Mouse (Mus musculus): ENCODE results near the gene Dip2b.

Gene Dip2b

DNA sequence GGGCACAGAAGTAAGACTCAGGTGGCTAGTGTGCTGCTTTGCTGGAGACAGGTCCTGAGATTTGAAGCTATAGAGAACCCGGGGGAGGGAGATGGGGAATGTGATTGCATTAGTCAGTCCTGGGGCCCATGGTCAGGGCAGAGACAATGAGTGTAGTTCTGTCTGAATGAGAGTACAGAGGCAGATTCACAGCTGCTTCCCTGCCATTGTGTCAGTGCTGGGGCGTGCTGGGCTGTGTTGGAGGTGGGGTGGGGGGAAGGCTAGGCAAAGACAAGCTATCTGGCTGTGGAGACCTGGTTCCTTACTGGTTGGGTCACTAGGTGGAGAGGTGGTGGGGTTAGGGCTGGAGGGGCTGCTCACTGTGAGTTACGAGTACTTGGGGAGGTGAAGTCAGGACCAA lies 14.3 kb downstream of the Dip2b start:
- no peak for DNase-seq

- no peak for DNase-seq
These were observed 18.0 kb downstream of the Dip2b start for GRCm38 (mm10) chr15:100056397-100056908.

DNA sequence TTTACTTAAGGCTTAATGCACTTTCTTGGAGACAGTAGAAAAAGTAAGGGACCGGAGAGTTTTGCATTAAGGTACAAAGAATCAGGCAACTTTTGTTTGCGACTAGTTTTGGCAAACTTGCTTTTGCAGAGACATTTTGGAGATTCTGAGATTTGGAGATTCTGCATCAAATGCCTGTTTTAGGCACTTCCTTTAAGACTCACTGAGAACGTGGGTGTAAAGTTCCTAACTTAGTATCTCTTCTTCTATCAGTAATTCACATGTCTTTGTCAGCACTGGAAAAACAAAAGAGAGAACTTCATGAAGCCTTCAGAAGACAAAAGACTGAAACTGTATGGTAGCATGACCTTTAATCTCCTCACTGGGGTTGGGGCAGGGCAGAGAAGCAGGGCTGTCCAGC lies 19.2 kb downstream of the Dip2b start:
- no peak for DNase-seq

- DNase-seq, result no peak
These were observed 19.7 kb downstream of the Dip2b start for GRCm38 (mm10) chr15:100058143-100058542.

GRCm38 (mm10) chr15:100058912-100059311 lies 20.4 kb downstream of the Dip2b start:
- no peak for DNase-seq

GRCm38 (mm10) chr15:100059626-100060311 lies 21.3 kb downstream of the Dip2b start:
- no peak for DNase-seq

- DNase-seq, result no peak
These were observed 22.2 kb downstream of the Dip2b start for GRCm38 (mm10) chr15:100060513-100061140.

DNA sequence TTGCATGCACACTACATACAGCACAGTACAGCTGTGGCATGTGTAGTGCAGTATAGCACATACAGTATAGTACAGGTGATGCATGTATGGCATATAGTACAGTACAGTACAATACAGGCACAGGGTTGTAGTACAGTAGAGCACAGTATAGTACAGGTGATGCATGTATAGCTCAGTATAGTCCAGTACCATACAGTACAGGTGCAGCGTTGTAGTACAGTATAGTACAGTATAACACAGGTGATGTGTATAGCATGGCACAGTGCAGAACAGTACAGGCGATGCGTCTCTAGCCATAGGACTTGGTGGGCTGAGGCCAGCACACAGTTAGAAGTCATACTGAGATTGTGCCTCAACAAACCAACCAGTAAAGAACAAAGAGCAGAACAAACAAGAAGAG lies 22.9 kb downstream of the Dip2b start:
- no peak for DNase-seq

DNA sequence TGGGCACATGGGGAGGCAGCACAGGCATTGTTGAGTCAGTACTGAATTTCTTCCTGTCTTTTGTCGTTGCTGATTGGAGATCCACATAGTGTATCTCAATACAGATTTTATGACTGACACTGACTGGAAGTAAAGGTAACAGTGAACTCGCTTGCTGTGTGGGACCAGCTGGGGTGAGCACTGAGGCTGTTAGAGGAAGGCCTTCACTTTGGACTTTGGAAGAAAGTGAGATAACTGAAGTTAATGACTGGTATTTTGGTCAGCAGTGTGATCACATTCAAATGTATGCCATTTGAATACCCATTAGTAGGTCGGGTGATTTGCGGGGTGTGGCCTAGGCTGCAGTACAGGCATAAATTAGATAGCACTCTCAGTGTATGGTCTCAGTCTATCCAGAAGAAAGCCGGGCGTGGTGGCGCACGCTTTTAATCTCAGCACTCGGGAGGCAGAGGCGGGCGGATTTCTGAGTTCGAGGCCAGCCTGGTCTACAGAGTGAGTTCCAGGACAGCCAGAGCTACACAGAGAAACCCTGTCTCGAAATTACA lies 24.8 kb downstream of the Dip2b start:
- no peak for DNase-seq

- DNase-seq, result no peak
These were observed 28.2 kb downstream of the Dip2b start for GRCm38 (mm10) chr15:100066702-100067101.

- no peak for DNase-seq
These were observed 30.6 kb downstream of the Dip2b start for GRCm38 (mm10) chr15:100069101-100069500.

- no peak for DNase-seq
These were observed 31.6 kb downstream of the Dip2b start for GRCm38 (mm10) chr15:100070021-100070420.

GRCm38 (mm10) chr15:100071819-100072218 lies 33.4 kb downstream of the Dip2b start:
- no peak for DNase-seq

DNA sequence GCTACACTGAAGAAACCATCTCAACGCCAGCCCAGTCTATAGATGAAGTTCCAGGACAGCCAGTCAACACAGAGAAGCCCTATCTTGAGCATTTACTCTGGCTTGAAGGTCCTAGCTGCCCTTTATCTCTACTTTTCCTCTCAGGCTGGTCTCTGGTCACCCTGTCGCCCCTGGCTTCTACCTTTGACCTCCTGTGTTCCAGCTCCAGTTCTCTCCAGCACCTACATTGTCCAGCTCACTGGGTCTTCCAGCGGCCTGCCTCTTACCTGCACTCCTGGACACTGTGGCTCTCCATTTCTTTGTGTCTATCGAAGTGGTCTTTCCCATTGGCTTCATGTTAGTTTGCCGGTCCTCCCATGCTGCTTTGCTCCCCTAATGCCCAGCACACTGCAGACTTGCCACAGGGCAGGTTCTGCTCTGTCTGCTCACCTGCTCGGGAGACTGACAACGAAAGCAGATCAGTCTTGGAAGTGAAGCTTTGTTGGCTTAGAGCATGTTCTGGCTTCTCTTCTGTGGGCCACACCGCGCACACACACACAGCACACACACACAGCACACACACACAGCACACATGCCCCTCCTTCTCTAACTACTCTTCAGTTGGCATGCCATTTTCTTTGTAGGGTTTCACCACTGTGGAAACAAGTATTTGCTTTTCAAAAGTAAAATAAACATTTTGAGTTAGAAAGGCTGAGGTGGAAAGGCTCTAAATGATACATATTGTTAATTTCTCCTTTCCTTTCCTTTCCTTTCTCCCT lies 35.4 kb downstream of the Dip2b start:
- DNase-seq, result no peak

DNA sequence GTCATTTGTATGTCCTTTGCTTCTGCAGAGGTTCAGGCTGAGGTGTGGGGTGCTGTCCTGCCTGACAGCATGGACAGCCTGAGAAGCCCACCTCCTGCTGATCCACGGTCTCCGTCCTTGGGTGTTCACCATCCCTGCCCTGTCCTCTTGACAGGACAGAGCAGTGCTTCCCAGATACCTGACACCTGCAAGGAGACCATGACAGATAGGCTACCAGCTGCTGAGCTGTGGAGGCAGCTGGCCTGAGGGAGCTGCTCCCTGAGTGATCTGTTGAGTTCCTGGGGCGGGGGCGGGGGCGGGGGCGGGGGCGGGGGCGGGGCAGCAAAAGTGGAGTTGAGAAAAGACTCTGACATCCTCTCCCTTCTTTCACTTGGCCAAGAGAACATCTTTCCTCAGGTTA lies 36.3 kb downstream of the Dip2b start:
- DNase-seq, result no peak

DNA sequence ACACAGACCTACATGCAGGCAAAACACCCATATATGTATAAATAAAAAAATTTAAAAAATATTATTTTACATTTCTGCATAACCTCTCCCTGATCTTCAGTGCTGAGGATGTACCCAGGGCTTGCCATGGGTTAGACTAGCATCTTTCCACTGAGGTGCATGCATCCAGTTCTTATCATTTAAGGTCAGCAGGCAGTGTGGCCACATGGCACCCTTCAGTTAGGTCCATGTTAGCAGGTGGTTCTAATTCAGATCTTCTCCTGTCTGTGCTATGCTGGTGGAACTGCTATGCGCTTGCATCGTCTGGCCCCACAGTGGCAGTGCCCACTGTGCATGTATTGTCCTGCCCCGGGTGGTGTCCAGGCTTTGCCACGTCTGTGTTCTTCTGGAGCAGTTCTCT lies 37.9 kb downstream of the Dip2b start:
- DNase-seq, result no peak

DNA sequence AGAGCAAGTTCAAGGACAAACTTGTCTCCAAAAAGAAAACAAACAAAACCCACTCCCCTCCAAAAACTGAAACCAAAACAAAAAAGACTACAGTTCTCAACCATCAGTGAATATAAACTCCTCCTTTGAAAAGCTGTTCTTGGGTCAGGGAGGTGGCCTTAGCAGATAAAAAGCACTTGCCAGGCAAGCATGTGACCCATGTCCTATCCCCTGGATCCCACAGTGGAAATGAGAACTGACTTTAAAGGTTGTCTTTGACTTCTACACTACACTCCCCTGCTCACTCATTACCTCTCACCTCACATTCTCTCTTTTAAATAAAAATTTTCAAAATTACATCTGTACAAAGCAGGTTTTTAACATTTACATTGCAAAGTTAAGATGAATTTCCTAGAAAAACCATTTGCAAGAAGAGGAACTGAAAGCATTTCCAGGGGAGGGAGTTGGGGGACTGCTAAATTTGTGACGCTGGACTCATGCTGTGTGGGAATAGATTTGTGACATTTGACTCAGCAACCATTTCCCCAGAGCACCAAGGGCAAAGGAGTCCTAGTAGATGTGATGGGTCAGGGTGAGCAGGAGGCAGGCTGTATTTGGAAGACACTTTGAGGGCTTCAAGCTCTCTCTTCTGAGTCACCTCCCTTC lies 42.5 kb downstream of the Dip2b start:
- DNase-seq, result no peak

DNA sequence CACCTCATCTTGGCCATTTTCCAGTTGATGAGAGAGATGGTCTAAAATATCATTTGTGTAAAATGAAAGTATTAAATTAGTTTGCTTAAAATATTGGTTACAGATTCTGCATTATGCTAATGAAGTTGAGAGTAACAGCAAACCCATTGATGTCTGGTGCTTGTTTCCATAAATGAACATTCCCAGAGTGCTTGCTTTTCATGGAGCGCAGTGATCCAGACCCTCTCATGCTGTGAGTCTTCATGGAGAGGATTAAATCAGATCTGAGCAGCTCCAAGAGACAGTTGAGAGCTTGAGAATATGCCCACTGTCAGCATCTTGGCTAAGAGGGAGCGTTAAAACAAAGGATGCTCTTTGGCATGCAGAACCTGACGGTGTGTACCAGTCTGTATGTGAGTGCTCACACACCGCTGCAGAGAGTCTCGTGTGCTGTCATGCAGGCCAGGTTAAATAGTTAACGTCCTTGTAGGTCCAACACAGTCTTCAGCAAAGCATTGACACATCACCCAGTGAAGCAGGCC lies 43.1 kb downstream of the Dip2b start:
- DNase-seq, result no peak

DNA sequence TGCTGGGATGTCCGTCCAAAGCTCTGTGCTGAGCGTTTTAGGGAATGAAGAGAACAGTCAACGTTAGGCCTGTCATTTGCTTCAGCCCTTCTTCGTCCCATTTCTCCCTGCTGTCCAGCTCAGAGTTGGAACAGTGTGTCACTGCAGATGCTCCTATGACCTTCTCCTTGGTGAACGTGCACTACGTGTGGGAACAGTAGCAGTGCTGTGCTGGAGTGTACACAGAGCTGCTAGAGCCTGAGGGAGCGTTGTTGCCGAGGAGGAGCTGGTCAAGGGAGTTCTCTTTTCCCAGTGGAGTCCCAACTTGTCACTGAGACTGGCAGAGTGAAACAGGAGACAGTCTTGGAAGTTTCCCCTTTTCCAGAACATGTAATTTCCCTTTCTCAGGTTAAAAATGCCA lies 43.6 kb downstream of the Dip2b start:
- no peak for DNase-seq

GRCm38 (mm10) chr15:100082733-100083132 lies 44.3 kb downstream of the Dip2b start:
- DNase-seq, result no peak

DNA sequence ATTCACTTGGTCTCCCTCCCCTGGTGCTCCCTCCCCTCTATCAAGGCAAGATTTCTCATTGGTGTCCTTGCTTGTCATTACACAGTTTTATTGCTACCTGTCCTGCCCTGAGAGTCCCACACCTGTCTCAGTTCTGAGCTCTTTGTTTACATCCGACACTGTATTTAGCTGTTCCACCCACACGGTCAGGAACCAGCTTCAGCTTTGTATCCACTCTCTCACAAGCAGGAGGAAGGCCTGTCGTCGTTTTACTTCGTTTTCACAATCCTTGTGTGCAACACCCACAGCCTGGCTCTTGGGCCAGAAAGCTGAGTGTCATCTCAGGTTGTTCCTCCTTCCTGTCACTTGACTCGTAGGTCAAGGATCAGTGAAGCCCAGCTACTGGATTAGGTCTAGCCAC lies 45.4 kb downstream of the Dip2b start:
- no peak for DNase-seq

DNA sequence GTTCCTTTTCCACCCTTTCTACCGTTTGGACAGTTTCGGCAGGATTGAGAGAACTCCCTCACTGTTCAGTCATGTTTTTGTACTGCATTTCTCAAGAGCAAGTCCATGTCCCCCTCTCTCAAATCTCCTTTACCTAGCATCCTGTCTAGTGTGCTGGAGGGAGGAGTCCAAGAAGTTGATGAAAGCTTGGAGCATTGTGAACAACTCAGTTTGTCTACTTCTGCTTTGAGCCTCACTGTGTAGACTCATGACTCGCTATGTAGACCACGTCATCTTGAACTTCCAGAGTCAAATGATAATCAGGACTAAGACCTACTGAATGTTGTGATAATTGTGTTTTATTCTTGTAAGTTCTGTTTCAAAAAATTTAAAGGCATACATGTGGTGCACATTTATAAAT lies 46.4 kb downstream of the Dip2b start:
- DNase-seq, result no peak

- DNase-seq, result no peak
These were observed 49.6 kb downstream of the Dip2b start for GRCm38 (mm10) chr15:100088021-100088420.
